Mouse (Mus musculus) hindbrain, embryonic 13.5 days (tissue): Measurements from ENCODE around the gene Celf6. TPM values are rescaled to one million over a fixed set of nuclear protein-coding genes. Genes with fewer than 3 reads are reported as not detected.

ENCODE experiments used
- ATAC-seq: fragments of 200-750 bp; cut with Nextera tagmentation; 2 replicates; pipeline ENCODE4 v1.8.0; 2017; ENCODE audit warnings: moderate TSS enrichment; ENCODE audit not compliant: low FRiP score
- H3K27ac ChIP-seq: fragments of 300-500 bp; sonication (generic); 2 replicates; pipeline ENCODE4 v1.5.1; 2015; ENCODE audit warnings: inconsistent platforms, mild to moderate bottlenecking, moderate library complexity
- H3K27me3 ChIP-seq: fragments of 300-500 bp; sonication (generic); 2 replicates; pipeline ENCODE4 v1.6.1; 2015; ENCODE audit warnings: mild to moderate bottlenecking, inconsistent platforms
- H3K36me3 ChIP-seq: fragments of 300-500 bp; sonication (generic); 2 replicates; pipeline ENCODE4 v1.6.1; 2015; ENCODE audit warnings: mild to moderate bottlenecking, inconsistent platforms
- H3K4me1 ChIP-seq: fragments of 300-500 bp; sonication (generic); replicated peaks from 2 replicates; pipeline ENCODE4 v1.6.1; 2015; ENCODE audit warnings: inconsistent platforms
- H3K4me2 ChIP-seq: fragments of 300-500 bp; sonication (generic); 2 replicates; pipeline ENCODE4 v1.6.1; 2015; ENCODE audit warnings: inconsistent platforms, mild to moderate bottlenecking, moderate library complexity
- H3K4me3 ChIP-seq: fragments of 300-500 bp; sonication (generic); 2 replicates; pipeline ENCODE4 v1.5.1; 2015; ENCODE audit warnings: mild to moderate bottlenecking, inconsistent platforms
- H3K9ac ChIP-seq: fragments of 300-500 bp; sonication (generic); 2 replicates; pipeline ENCODE4 v1.6.1; 2015; ENCODE audit warnings: mild to moderate bottlenecking, inconsistent platforms
- H3K9me3 ChIP-seq: fragments of 300-500 bp; sonication (generic); 2 replicates; pipeline ENCODE4 v1.6.1; 2016; ENCODE audit warnings: inconsistent platforms
- WGBS: fragments of 180-500 bp; shearing (Covaris S2); methylation state at CpG from one replicate; pipeline ENCODE4 v1.1.7; 2015; 5-methylcytosine and 5-hydroxymethylcytosine counted together
- polyA plus RNA-seq: library from polyadenylated mRNA; unstranded; fragments of >200 nt; fragmentation: Nextera tagmentation; extraction: Ambion mirVana; gene quantifications from 2 replicates; pipeline ENCODE4 v1.2.1, GENCODE M21; 2015

Gene Celf6
- polyA plus RNA-seq, 1 experiment from 2014 or later, result 35.4 TPM

- no peak for ATAC-seq
- Histone ChIP-seq H3K27me3 (no peaks in the 10 kb centered on the region), H3K4me3 (no peak overlapping the region), H3K27ac (no peak overlapping the region), H3K9me3 (no peaks in the 10 kb centered on the region), H3K36me3 (peaks cover 60% of the 10 kb centered on the region), H3K4me2 (no peak overlapping the region), H3K4me1 (no peaks in the 10 kb centered on the region), H3K9ac (no peak overlapping the region)
- 98% methylated on average over 4 of the region's 4 CpGs for WGBS
These were observed 72.2 kb downstream of the Celf6 start for GRCm38 (mm10) chr9:59649911-59650310.

GRCm38 (mm10) chr9:59653371-59653770, 75.7 kb downstream of the Celf6 start:
- no peak overlapping the region for H3K4me3 ChIP-seq
- no peaks in the 10 kb centered on the region for H3K9me3 ChIP-seq
- H3K4me1 ChIP-seq, result peaks cover 5% of the 10 kb centered on the region
- H3K27ac ChIP-seq, result no peak overlapping the region
- no peak overlapping the region for H3K4me2 ChIP-seq
- H3K36me3 ChIP-seq, result peaks cover 34% of the 10 kb centered on the region
- no peak for ATAC-seq
- H3K9ac ChIP-seq, result no peak overlapping the region
- H3K27me3 ChIP-seq, result no peaks in the 10 kb centered on the region
- WGBS, result 37% methylated on average over 3 of the region's 3 CpGs

- WGBS, result 99% methylated on average over 2 of the region's 2 CpGs
- H3K4me1 ChIP-seq, result peaks cover 16% of the 10 kb centered on the region
- no peaks in the 10 kb centered on the region for H3K9me3 ChIP-seq
- H3K4me3 ChIP-seq, result no peak overlapping the region
- no peak for ATAC-seq
- H3K36me3 ChIP-seq, result peaks cover 22% of the 10 kb centered on the region
- H3K27ac ChIP-seq, result no peak overlapping the region
- H3K4me2 ChIP-seq, result no peak overlapping the region
- H3K27me3 ChIP-seq, result no peaks in the 10 kb centered on the region
- no peak overlapping the region for H3K9ac ChIP-seq
These were observed 76.8 kb downstream of the Celf6 start for GRCm38 (mm10) chr9:59654450-59654983.

- peaks cover 6% of the 10 kb centered on the region for H3K36me3 ChIP-seq
- H3K4me1 ChIP-seq, result peaks cover 32% of the 10 kb centered on the region
- H3K9ac ChIP-seq, result peak within 1 kb of the TSS; percentile 93
- H3K27ac ChIP-seq, result peak within 1 kb of the TSS; percentile 99
- H3K4me3 ChIP-seq, result peak within 1 kb of the TSS; percentile 77
- no peaks in the 10 kb centered on the region for H3K9me3 ChIP-seq
- H3K4me2 ChIP-seq, result peak within 1 kb of the TSS; percentile 93
- peak; percentile 91 for ATAC-seq
- H3K27me3 ChIP-seq, result no peaks in the 10 kb centered on the region
- WGBS, result under 1% methylated on average over 46 of the region's 46 CpGs
These were observed 78.4 kb downstream of the Celf6 start, which contains the start of gene Pkm for GRCm38 (mm10) chr9:59655958-59656634. Gene Pkm (plus strand): TSS chr9:59656368.

Other genes with a start within 250 kb of the Celf6 start
- gene Bbs4, start 224.4 kb upstream of the Celf6 start, polyA plus RNA-seq, result 36.6 and 38.8 TPM in 2 replicates
- 15.6 and 17.1 TPM in 2 replicates for gene Arih1, start 91.3 kb upstream of the Celf6 start, polyA plus RNA-seq
- gene Hexa, start 38.4 kb upstream of the Celf6 start, polyA plus RNA-seq, result 59.1 and 60.8 TPM in 2 replicates
- gene Tmem202, start 38.1 kb upstream of the Celf6 start, polyA plus RNA-seq, result 0.71 and 0.96 TPM in 2 replicates
- gene Parp6, start 39.4 kb downstream of the Celf6 start, polyA plus RNA-seq, result 185 and 191 TPM in 2 replicates
- 1,130 and 1,207 TPM in 2 replicates for gene Pkm, start 78.5 kb downstream of the Celf6 start, polyA plus RNA-seq
- 2.2 and 2.6 TPM in 2 replicates for gene Gramd2, start 102.2 kb downstream of the Celf6 start, polyA plus RNA-seq
- 14.3 TPM in 2 replicates for gene Senp8, start 172.8 kb downstream of the Celf6 start, polyA plus RNA-seq
- 24.3 and 24.7 TPM in 2 replicates for gene Myo9a, start 173.0 kb downstream of the Celf6 start, polyA plus RNA-seq